Mouse (Mus musculus): ENCODE data around the gene Zfp81. TPM values are rescaled to one million over a fixed set of nuclear protein-coding genes. Genes with fewer than 3 reads are reported as not detected.

Gene Zfp81
- total and polyA plus RNA-seq, 2 experiments from 2014 or later: 14.1 TPM

Other genes with a start within 250 kb of the Zfp81 start
- 0.05 TPM in 1 of 2 replicates, not detected in the other for gene Morc2b, start 219.2 kb downstream of the Zfp81 start, total RNA-seq (2014; rRNA removed)
- gene Morc2b, start 219.2 kb downstream of the Zfp81 start, polyA plus RNA-seq (2015; fragmentation: Nextera tagmentation; extraction: Ambion mirVana): 0.54 and 0.63 TPM in 2 replicates
- gene Olfr55, start 190.4 kb downstream of the Zfp81 start, total RNA-seq (2014; rRNA removed): not detected in 2 replicates
- gene Olfr55, start 190.4 kb downstream of the Zfp81 start, polyA plus RNA-seq (2015; fragmentation: Nextera tagmentation; extraction: Ambion mirVana): not detected in 2 replicates
- gene Olfr239, start 167.6 kb downstream of the Zfp81 start, total RNA-seq (2014; rRNA removed): not detected in 2 replicates
- not detected in 2 replicates for gene Olfr239, start 167.6 kb downstream of the Zfp81 start, polyA plus RNA-seq (2015; fragmentation: Nextera tagmentation; extraction: Ambion mirVana)
- gene Olfr1564, start 137.2 kb downstream of the Zfp81 start, total RNA-seq (2014; rRNA removed): 0.21 and 1.2 TPM in 2 replicates
- gene Olfr1564, start 137.2 kb downstream of the Zfp81 start, polyA plus RNA-seq (2015; fragmentation: Nextera tagmentation; extraction: Ambion mirVana): not detected in 2 replicates
- gene Zfp955a, start 103.7 kb downstream of the Zfp81 start, total RNA-seq (2014; rRNA removed): 13.4 and 14.2 TPM in 2 replicates
- gene Zfp955a, start 103.7 kb downstream of the Zfp81 start, polyA plus RNA-seq (2015; fragmentation: Nextera tagmentation; extraction: Ambion mirVana): 17.1 and 18.5 TPM in 2 replicates
- not detected in 2 replicates for gene Olfr63, start 94.2 kb downstream of the Zfp81 start, total RNA-seq (2014; rRNA removed)
- 0.03 TPM in 1 of 2 replicates, not detected in the other for gene Olfr63, start 94.2 kb downstream of the Zfp81 start, polyA plus RNA-seq (2015; fragmentation: Nextera tagmentation; extraction: Ambion mirVana)
- gene Zfp955b, start 69.3 kb downstream of the Zfp81 start, total RNA-seq (2014; rRNA removed): 12.6 and 16.9 TPM in 2 replicates
- gene Zfp955b, start 69.3 kb downstream of the Zfp81 start, polyA plus RNA-seq (2015; fragmentation: Nextera tagmentation; extraction: Ambion mirVana): 14.3 and 14.9 TPM in 2 replicates
- gene Zfp101, start 35.8 kb upstream of the Zfp81 start, total RNA-seq (2014; rRNA removed): 4.4 and 5.2 TPM in 2 replicates
- gene Zfp101, start 35.8 kb upstream of the Zfp81 start, polyA plus RNA-seq (2015; fragmentation: Nextera tagmentation; extraction: Ambion mirVana): 11.1 and 11.2 TPM in 2 replicates
- gene Actl9, start 74.0 kb upstream of the Zfp81 start, total RNA-seq (2014; rRNA removed): not detected in 2 replicates
- not detected in 2 replicates for gene Actl9, start 74.0 kb upstream of the Zfp81 start, polyA plus RNA-seq (2015; fragmentation: Nextera tagmentation; extraction: Ambion mirVana)
- gene Adamts10, start 165.3 kb upstream of the Zfp81 start, total RNA-seq (2014; rRNA removed): 49.3 and 56.4 TPM in 2 replicates
- 35.6 and 35.9 TPM in 2 replicates for gene Adamts10, start 165.3 kb upstream of the Zfp81 start, polyA plus RNA-seq (2015; fragmentation: Nextera tagmentation; extraction: Ambion mirVana)
- gene Myo1f, start 196.8 kb upstream of the Zfp81 start, total RNA-seq (2014; rRNA removed): 2.6 and 2.7 TPM in 2 replicates
- gene Myo1f, start 196.8 kb upstream of the Zfp81 start, polyA plus RNA-seq (2015; fragmentation: Nextera tagmentation; extraction: Ambion mirVana): 1.2 TPM in 2 replicates

All from hindbrain, postnatal 0 days (tissue).